Mouse (Mus musculus): ENCODE results near the gene Tinf2.

Gene Tinf2

GRCm38 (mm10) chr14:55681160-55682117, at the start of gene Tinf2:
TSS of gene Tinf2 (minus strand) at chr14:55681820.
- DNase-seq (ENCODE audit: low read depth) = peak; percentile 95

GRCm38 (mm10) chr14:55730531-55731032, 49.0 kb upstream of the Tinf2 start:
- no peak for DNase-seq (ENCODE audit: low read depth)

GRCm38 (mm10) chr14:55730116-55730515, 48.5 kb upstream of the Tinf2 start:
- no peak for DNase-seq (ENCODE audit: low read depth)

GRCm38 (mm10) chr14:55727889-55728685, 46.5 kb upstream of the Tinf2 start:
- no peak for DNase-seq (ENCODE audit: low read depth)

GRCm38 (mm10) chr14:55726261-55726660, 44.6 kb upstream of the Tinf2 start:
- no peak for DNase-seq (ENCODE audit: low read depth)

- DNase-seq (ENCODE audit: low read depth) = peak; percentile 72
Observed at GRCm38 (mm10) chr14:55724411-55724871, 42.8 kb upstream of the Tinf2 start.

GRCm38 (mm10) chr14:55723433-55723832, 41.8 kb upstream of the Tinf2 start:
- DNase-seq (ENCODE audit: low read depth) = no peak

GRCm38 (mm10) chr14:55722438-55722945, 40.9 kb upstream of the Tinf2 start:
- DNase-seq (ENCODE audit: low read depth) = no peak

GRCm38 (mm10) chr14:55721700-55722437, 40.2 kb upstream of the Tinf2 start, which contains the start of gene Rabggta:
TSS of gene Rabggta (minus strand) at chr14:55722263.
- peak; percentile 87 for DNase-seq (ENCODE audit: low read depth)

- no peak for DNase-seq (ENCODE audit: low read depth)
Observed at GRCm38 (mm10) chr14:55721076-55721475, 39.5 kb upstream of the Tinf2 start.

GRCm38 (mm10) chr14:55720666-55721065, 39.0 kb upstream of the Tinf2 start:
- no peak for DNase-seq (ENCODE audit: low read depth)

GRCm38 (mm10) chr14:55719737-55720136, 38.1 kb upstream of the Tinf2 start:
- DNase-seq (ENCODE audit: low read depth) = no peak

- no peak for DNase-seq (ENCODE audit: low read depth)
Observed at GRCm38 (mm10) chr14:55716884-55717283, 35.3 kb upstream of the Tinf2 start.

GRCm38 (mm10) chr14:55716271-55716670, 34.7 kb upstream of the Tinf2 start:
- DNase-seq (ENCODE audit: low read depth) = no peak

- no peak for DNase-seq (ENCODE audit: low read depth)
Observed at GRCm38 (mm10) chr14:55714893-55715292, 33.3 kb upstream of the Tinf2 start.

- no peak for DNase-seq (ENCODE audit: low read depth)
Observed at GRCm38 (mm10) chr14:55713729-55714122, 32.1 kb upstream of the Tinf2 start, which contains the start of gene Tgm1. TSS of gene Tgm1 (minus strand) at chr14:55713926.

GRCm38 (mm10) chr14:55713007-55713728, 31.5 kb upstream of the Tinf2 start:
- DNase-seq (ENCODE audit: low read depth) = peak; percentile 56

- DNase-seq (ENCODE audit: low read depth) = no peak
Observed at GRCm38 (mm10) chr14:55711786-55712185, 30.2 kb upstream of the Tinf2 start.

- no peak for DNase-seq (ENCODE audit: low read depth)
Observed at GRCm38 (mm10) chr14:55709509-55709908, 27.9 kb upstream of the Tinf2 start.

- no peak for DNase-seq (ENCODE audit: low read depth)
Observed at GRCm38 (mm10) chr14:55707397-55707796, 25.8 kb upstream of the Tinf2 start.
